Mouse (Mus musculus) neural tube, embryonic 14.5 days (tissue): ENCODE data around the gene Gm45837. TPM values are rescaled to one million over a fixed set of nuclear protein-coding genes. Genes with fewer than 3 reads are reported as not detected.

Experiments
- ATAC-seq: fragments of 200-750 bp; cut with Nextera tagmentation; 2 replicates; pipeline ENCODE4 v1.8.0; 2017; ENCODE audit warnings: low read depth, mild to moderate bottlenecking, moderate TSS enrichment, moderate library complexity
- H3K27ac ChIP-seq: fragments of 300-500 bp; sonication (generic); 2 replicates; pipeline ENCODE4 v1.5.1; 2014; ENCODE audit warnings: low read depth, mild to moderate bottlenecking, control low read depth, low read length, moderate library complexity, mixed read lengths
- H3K27me3 ChIP-seq: fragments of 300-500 bp; sonication (generic); 2 replicates; pipeline ENCODE4 v1.6.1; 2014; ENCODE audit warnings: low read length; ENCODE audit not compliant: control insufficient read depth, insufficient read depth
- H3K36me3 ChIP-seq: fragments of 300-500 bp; sonication (generic); 2 replicates; pipeline ENCODE4 v1.6.1; 2014; ENCODE audit warnings: low read length, mixed read lengths; ENCODE audit not compliant: control insufficient read depth, insufficient read depth
- H3K4me1 ChIP-seq: fragments of 300-500 bp; sonication (generic); 2 replicates; pipeline ENCODE4 v1.6.1; 2014; ENCODE audit warnings: low read length; ENCODE audit not compliant: control insufficient read depth, insufficient read depth
- H3K4me2 ChIP-seq: fragments of 300-500 bp; sonication (generic); 2 replicates; pipeline ENCODE4 v1.6.1; 2014; ENCODE audit warnings: mild to moderate bottlenecking, low read depth, low read length, control low read depth
- H3K4me3 ChIP-seq: fragments of 300-500 bp; sonication (generic); 2 replicates; pipeline ENCODE4 v1.5.1; 2014; ENCODE audit warnings: low read depth, low read length, control low read depth, mixed read lengths
- H3K9ac ChIP-seq: fragments of 300-500 bp; sonication (generic); replicated peaks from 2 replicates; pipeline ENCODE4 v1.6.1; 2014; ENCODE audit warnings: low read depth, mild to moderate bottlenecking, control low read depth, low read length, mixed read lengths
- H3K9me3 ChIP-seq: fragments of 300-500 bp; sonication (generic); 2 replicates; pipeline ENCODE4 v1.6.1; 2016; ENCODE audit warnings: low read length; ENCODE audit not compliant: control insufficient read depth
- WGBS: fragments of 180-500 bp; shearing (Covaris S2); extraction: QIAGEN DNeasy Blood & Tissue Kit; methylation state at CpG from one replicate; pipeline ENCODE4 v1.1.7; 2014; 5-methylcytosine and 5-hydroxymethylcytosine counted together
- polyA plus RNA-seq: library from polyadenylated mRNA; unstranded; fragments of >200 nt; fragmentation: Nextera tagmentation; extraction: Ambion mirVana; gene quantifications from 2 replicates; pipeline ENCODE4 v1.2.1, GENCODE M21; 2014

Gm45837 gene
- polyA plus RNA-seq, 1 experiment from 2014 or later: not detected

- Histone ChIP-seq H3K27ac (no peak overlapping the region; the same call in 1 of the 2 replicates), H3K36me3 (no peaks in the 10 kb centered on the region), H3K4me1 (0 out of 2 replicates have a peak, but pooled peaks cover 5% of the 10 kb centered on the region), H3K9me3 (no peaks in the 10 kb centered on the region), H3K27me3 (no peaks in the 10 kb centered on the region), H3K4me2 (no peak overlapping the region), H3K9ac (no peak overlapping the region), H3K4me3 (no peak overlapping the region)
- peak; percentile 60 for ATAC-seq
- 67% methylated on average over 9 of the region's 9 CpGs for WGBS
These were observed 71.9 kb downstream of the Gm45837 start for GRCm38 (mm10) chr7:101482499-101483081.

GRCm38 (mm10) chr7:101483498-101484115 lies 72.9 kb downstream of the Gm45837 start:
- Histone ChIP-seq H3K4me2 (no peak overlapping the region), H3K27ac (no peak overlapping the region), H3K4me1 (0 out of 2 replicates have a peak, but pooled peaks cover 5% of the 10 kb centered on the region), H3K4me3 (no peak overlapping the region), H3K36me3 (no peaks in the 10 kb centered on the region), H3K27me3 (no peaks in the 10 kb centered on the region), H3K9ac (no peak overlapping the region), H3K9me3 (no peaks in the 10 kb centered on the region)
- ATAC-seq: no peak
- 76% methylated on average over 9 of the region's 9 CpGs for WGBS

- H3K27ac ChIP-seq: no peak overlapping the region
- H3K4me1 ChIP-seq: 0 out of 2 replicates have a peak, but pooled peaks cover 5% of the 10 kb centered on the region
- no peaks in the 10 kb centered on the region for H3K9me3 ChIP-seq
- no peak for ATAC-seq
- no peaks in the 10 kb centered on the region for H3K27me3 ChIP-seq
- H3K4me3 ChIP-seq: no peak overlapping the region
- H3K36me3 ChIP-seq: no peaks in the 10 kb centered on the region
- H3K9ac ChIP-seq: no peak overlapping the region
- 90% methylated on average over 5 of the region's 5 CpGs for WGBS
- no peak overlapping the region for H3K4me2 ChIP-seq
These were observed 76.4 kb downstream of the Gm45837 start for GRCm38 (mm10) chr7:101487102-101487501.

- Histone ChIP-seq H3K27ac (no peak overlapping the region), H3K9ac (no peak overlapping the region), H3K36me3 (no peaks in the 10 kb centered on the region), H3K4me3 (no peak overlapping the region), H3K4me1 (no peaks in the 10 kb centered on the region), H3K9me3 (no peaks in the 10 kb centered on the region), H3K27me3 (no peaks in the 10 kb centered on the region), H3K4me2 (no peak overlapping the region)
- WGBS: 53% methylated on average over 4 of the region's 4 CpGs
- no peak for ATAC-seq
These were observed 80.3 kb downstream of the Gm45837 start for GRCm38 (mm10) chr7:101490952-101491351.

GRCm38 (mm10) chr7:101498385-101498784 lies 87.7 kb downstream of the Gm45837 start:
- Histone ChIP-seq H3K27ac (no peak overlapping the region), H3K4me2 (no peak overlapping the region), H3K4me3 (no peak overlapping the region), H3K36me3 (no peaks in the 10 kb centered on the region), H3K9ac (no peak overlapping the region), H3K9me3 (no peaks in the 10 kb centered on the region), H3K4me1 (no peaks in the 10 kb centered on the region), H3K27me3 (no peaks in the 10 kb centered on the region)
- ATAC-seq: no peak
- 95% methylated on average over 3 of the region's 3 CpGs for WGBS

GRCm38 (mm10) chr7:101499251-101499650 lies 88.6 kb downstream of the Gm45837 start:
- no peak for ATAC-seq
- WGBS: 55% methylated on average over 10 of the region's 10 CpGs
- no peaks in the 10 kb centered on the region for H3K36me3 ChIP-seq
- H3K9ac ChIP-seq: no peak overlapping the region
- no peak overlapping the region for H3K4me3 ChIP-seq
- H3K27me3 ChIP-seq: peaks cover 6% of the 10 kb centered on the region; the same call in 1 of the 2 replicates
- no peak overlapping the region for H3K4me2 ChIP-seq
- H3K27ac ChIP-seq: no peak overlapping the region
- no peaks in the 10 kb centered on the region for H3K4me1 ChIP-seq
- H3K9me3 ChIP-seq: no peaks in the 10 kb centered on the region

GRCm38 (mm10) chr7:101499701-101500100 lies 89.0 kb downstream of the Gm45837 start:
- Histone ChIP-seq H3K27me3 (peaks cover 6% of the 10 kb centered on the region; the same call in 1 of the 2 replicates), H3K9me3 (no peaks in the 10 kb centered on the region), H3K9ac (no peak overlapping the region), H3K27ac (no peak overlapping the region), H3K36me3 (no peaks in the 10 kb centered on the region), H3K4me2 (no peak overlapping the region), H3K4me1 (no peaks in the 10 kb centered on the region), H3K4me3 (no peak overlapping the region)
- no peak for ATAC-seq
- WGBS: 79% methylated on average over 9 of the region's 9 CpGs

- Histone ChIP-seq H3K27me3 (peaks cover 6% of the 10 kb centered on the region; the same call in 1 of the 2 replicates), H3K9ac (no peak overlapping the region), H3K4me1 (no peaks in the 10 kb centered on the region), H3K9me3 (no peaks in the 10 kb centered on the region), H3K36me3 (no peaks in the 10 kb centered on the region), H3K27ac (no peak overlapping the region), H3K4me3 (no peak overlapping the region), H3K4me2 (no peak overlapping the region)
- no peak for ATAC-seq
- 84% methylated on average over 6 of the region's 6 CpGs for WGBS
These were observed 90.5 kb downstream of the Gm45837 start for GRCm38 (mm10) chr7:101501236-101501635.

GRCm38 (mm10) chr7:101501675-101502074 lies 91.0 kb downstream of the Gm45837 start:
- Histone ChIP-seq H3K4me1 (no peaks in the 10 kb centered on the region), H3K4me3 (no peak overlapping the region), H3K9me3 (no peaks in the 10 kb centered on the region), H3K27me3 (peaks cover 6% of the 10 kb centered on the region; the same call in 1 of the 2 replicates), H3K4me2 (no peak overlapping the region), H3K36me3 (no peaks in the 10 kb centered on the region), H3K9ac (no peak overlapping the region), H3K27ac (no peak overlapping the region)
- WGBS: 73% methylated on average over 6 of the region's 6 CpGs
- no peak for ATAC-seq
